Mouse (Mus musculus) brain, adult 10 weeks (tissue): Measurements from ENCODE around the gene Cdc16. TPM values are rescaled to one million over a fixed set of nuclear protein-coding genes. Genes with fewer than 3 reads are reported as not detected.

ENCODE experiments used
- polyA plus RNA-seq: library from polyadenylated mRNA; stranded (reverse); fragments of 350-450 nt; fragmentation: Illumina TruSeq; extraction: RNeasy Lipid Tissue Mini Kit (QIAGEN cat#74804); gene quantifications from one replicate; pipeline ENCODE4 v1.2.3, GENCODE M21; 2015; ENCODE audit warnings: low read depth, low replicate concordance

Cdc16 gene
- 53.9 TPM for polyA plus RNA-seq

DNA sequence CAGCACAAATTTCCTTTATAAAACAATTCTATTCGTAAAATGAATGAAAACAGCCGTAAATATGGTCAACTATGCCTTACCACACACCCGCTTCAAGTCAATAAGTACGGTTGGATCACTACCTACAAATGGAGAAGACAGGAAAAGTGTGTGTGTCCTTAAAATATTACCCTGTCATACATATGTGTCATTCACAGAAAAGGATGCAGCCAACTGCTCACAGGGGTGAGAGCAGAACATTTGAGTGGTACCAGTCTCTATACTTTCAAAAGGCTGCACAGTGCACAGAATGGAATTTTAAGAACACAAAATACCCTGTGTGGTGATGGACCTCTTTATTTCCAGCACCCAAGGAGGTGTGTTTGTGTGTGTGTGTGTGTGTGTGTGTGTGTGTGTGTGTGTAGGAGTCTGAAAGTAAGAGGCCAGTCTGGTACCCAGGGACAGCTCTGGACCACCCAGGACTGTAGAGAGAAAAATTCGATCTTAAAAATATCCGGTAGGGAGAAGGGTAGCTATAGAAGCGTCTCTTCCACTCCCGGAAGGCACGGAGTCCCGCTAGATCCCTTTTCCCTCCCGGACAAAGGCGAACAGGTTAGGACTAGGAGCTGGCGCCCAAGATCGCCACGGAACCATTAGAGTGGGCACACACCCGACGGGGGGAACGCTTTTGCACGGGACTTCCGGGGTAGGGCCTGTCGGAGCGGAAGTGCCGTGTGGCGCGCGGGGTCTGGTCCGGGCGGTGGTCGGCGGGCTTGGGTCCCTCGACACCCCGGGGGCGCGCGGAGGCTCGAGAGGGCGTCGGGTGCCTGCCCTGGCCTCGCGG, at the start of gene Cdc16:
TSS of gene Cdc16 (plus strand) at position 695 of the 823 bp plus-strand sequence.

DNA sequence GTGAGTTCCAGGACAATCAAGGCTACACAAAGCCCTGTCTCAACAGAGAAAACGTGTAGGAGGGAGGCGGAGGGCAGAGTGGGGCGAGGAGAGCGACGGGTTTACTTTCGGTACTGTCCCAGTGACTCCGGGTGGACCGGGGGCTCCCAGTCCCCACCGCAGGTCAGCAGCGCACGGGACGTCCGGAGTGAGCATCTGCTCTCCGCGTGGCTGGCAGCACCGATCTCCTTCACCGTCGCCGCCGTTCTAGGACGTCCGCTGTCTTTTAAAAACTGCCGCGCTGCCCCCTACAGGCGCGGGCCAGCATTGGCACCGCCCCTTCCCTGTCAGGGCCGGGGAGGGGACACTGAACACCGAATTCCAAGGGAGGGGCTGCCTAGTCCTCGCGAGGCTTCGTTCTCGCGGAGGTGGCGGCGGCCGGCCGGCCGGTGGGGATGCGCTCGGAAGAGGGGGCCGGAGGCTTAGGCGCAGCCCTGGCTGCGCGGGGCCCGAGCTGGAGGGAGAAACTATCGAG, 27.8 kb downstream of the Cdc16 start, which contains the start of gene Upf3a:
TSS of gene Upf3a (plus strand) at position 366 of the 514 bp plus-strand sequence.

Other genes with a start within 250 kb of the Cdc16 start
- gene 1700029H14Rik, start 195.2 kb upstream of the Cdc16 start, polyA plus RNA-seq, result not detected
- 50.2 TPM for gene Rasa3, start 80.1 kb upstream of the Cdc16 start, polyA plus RNA-seq
- gene Cfap97d2, start 51.8 kb upstream of the Cdc16 start, polyA plus RNA-seq, result 1.5 TPM
- gene Upf3a, start 27.9 kb downstream of the Cdc16 start, polyA plus RNA-seq, result 28.6 TPM
- gene AF366264, start 80.7 kb downstream of the Cdc16 start, polyA plus RNA-seq, result not detected
- 20.7 TPM for gene Champ1, start 112.0 kb downstream of the Cdc16 start, polyA plus RNA-seq
- 69.3 TPM for gene Coprs, start 132.6 kb downstream of the Cdc16 start, polyA plus RNA-seq